Mouse (Mus musculus): ENCODE results near the gene Kdr.

GRCm38 (mm10) chr5:75976696-75977095, 1.6 kb downstream of the Kdr start:
- TF ChIP-seq CTCF (IDR thresholded peaks at IDR 0.05) (no peak), EP300 (IDR thresholded peaks at IDR 0.05) (no peak)
